Mouse (Mus musculus): ENCODE measurements at regions not wholly inside any gene's neighbourhood (a gene's known extent, or its start where the extent isn't known, plus 50 kb on each side); places are given as distances from the start of the nearest gene placed in this dataset.

DNA sequence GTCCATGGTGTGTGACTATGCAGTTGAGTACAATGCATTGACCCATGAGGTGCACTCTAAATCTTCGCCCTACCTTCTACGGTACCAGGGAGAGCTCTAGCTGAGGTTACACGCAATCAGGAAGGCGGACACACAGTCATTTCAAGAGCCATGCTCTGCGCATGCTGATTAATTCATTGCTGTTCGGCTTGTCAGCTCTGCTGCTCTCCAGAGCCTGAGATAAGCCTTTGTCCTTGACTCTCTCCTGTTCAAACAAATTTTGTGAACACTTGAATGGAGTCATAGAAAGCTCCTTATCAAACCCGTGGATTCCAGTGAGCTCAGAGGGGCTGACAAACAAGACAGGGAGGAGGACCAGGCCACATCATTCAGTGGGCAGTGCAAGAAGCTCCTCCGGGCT, 304.8 kb upstream of the Zmiz1 start:
- TF ChIP-seq CTCF (IDR thresholded peaks at IDR 0.05 in 2 of 3, conservative IDR thresholded peaks at IDR 0.05 in 1 of 3; ENCODE audit: control insufficient read depth in 1 of 3, insufficient read depth in 1 of 3, low read depth in 2 of 3, low read length in 3 of 3, poor library complexity in 1 of 3, severe bottlenecking in 1 of 3) (no peak), EP300 (IDR thresholded peaks at IDR 0.05; ENCODE audit: low read depth in 1 of 2, low read length in 2 of 2) (no peak), JUND (IDR thresholded peaks at IDR 0.05; ENCODE audit: low read depth, low read length) (no peak), POLR2A (IDR thresholded peaks at IDR 0.05; ENCODE audit: control insufficient read depth in 1 of 2, insufficient read depth in 1 of 2, low read depth in 1 of 2, low read length in 2 of 2, poor library complexity in 1 of 2) (no peak)
